Mouse (Mus musculus): ENCODE data around the gene Cfap65. TPM values are rescaled to one million over a fixed set of nuclear protein-coding genes. Genes with fewer than 3 reads are reported as not detected.
A peak's percentile ranks its signal among the peaks of the same experiment; 100 is the strongest.

Gene Cfap65
- polyA plus RNA-seq, 1 experiment from 2014 or later = 0.04 TPM

MicroRNAs within 50 kb of the gene (microRNA counts, 519-probe panel; counts per million panel counts)
- microRNA mmu-miR-375 = 2,367 counts per million, percentile 68 among the panel's probes with 10 or more counts

Small RNA genes lying within 50 kb of the gene (microRNA-seq; reads per million reads assigned to microRNA genes)
- 790 reads per million, percentile 74 among the genes with 10 or more reads in this experiment for gene Mir375

Other genes starting within 250 kb of the Cfap65 start
- 9.1 and 10.5 TPM in 2 replicates for gene Cyp27a1, start 222.0 kb downstream of the Cfap65 start, polyA plus RNA-seq (2016; fragmentation: Nextera tagmentation; extraction: Ambion mirVana)
- gene Prkag3, start 186.4 kb downstream of the Cfap65 start, polyA plus RNA-seq (2016; fragmentation: Nextera tagmentation; extraction: Ambion mirVana) = 0.47 and 0.56 TPM in 2 replicates
- gene Wnt6, start 163.7 kb downstream of the Cfap65 start, polyA plus RNA-seq (2016; fragmentation: Nextera tagmentation; extraction: Ambion mirVana) = 30.1 and 30.8 TPM in 2 replicates
- gene Wnt10a, start 144.1 kb downstream of the Cfap65 start, polyA plus RNA-seq (2016; fragmentation: Nextera tagmentation; extraction: Ambion mirVana) = 3.1 and 3.5 TPM in 2 replicates
- gene Cdk5r2, start 80.7 kb downstream of the Cfap65 start, polyA plus RNA-seq (2016; fragmentation: Nextera tagmentation; extraction: Ambion mirVana) = 0.31 and 0.47 TPM in 2 replicates
- gene Fev, start 50.2 kb downstream of the Cfap65 start, polyA plus RNA-seq (2016; fragmentation: Nextera tagmentation; extraction: Ambion mirVana) = 0.32 and 0.56 TPM in 2 replicates
- 8.4 and 16.1 TPM in 2 replicates for gene Cryba2, start 42.5 kb downstream of the Cfap65 start, polyA plus RNA-seq (2016; fragmentation: Nextera tagmentation; extraction: Ambion mirVana)
- gene Ihh, start 16.1 kb upstream of the Cfap65 start, polyA plus RNA-seq (2016; fragmentation: Nextera tagmentation; extraction: Ambion mirVana) = 0.18 and 0.60 TPM in 2 replicates
- gene Nhej1, start 189.6 kb upstream of the Cfap65 start, polyA plus RNA-seq (2016; fragmentation: Nextera tagmentation; extraction: Ambion mirVana) = 10.9 and 11.3 TPM in 2 replicates
- 0.08 and 0.10 TPM in 2 replicates for gene Slc23a3, start 198.3 kb upstream of the Cfap65 start, polyA plus RNA-seq (2016; fragmentation: Nextera tagmentation; extraction: Ambion mirVana)
- gene Cnppd1, start 207.1 kb upstream of the Cfap65 start, polyA plus RNA-seq (2016; fragmentation: Nextera tagmentation; extraction: Ambion mirVana) = 45.1 and 46.2 TPM in 2 replicates
- gene Retreg2, start 207.2 kb upstream of the Cfap65 start, polyA plus RNA-seq (2016; fragmentation: Nextera tagmentation; extraction: Ambion mirVana) = 43.4 and 46.7 TPM in 2 replicates
- gene Zfand2b, start 233.0 kb upstream of the Cfap65 start, polyA plus RNA-seq (2016; fragmentation: Nextera tagmentation; extraction: Ambion mirVana) = 40.6 and 42.4 TPM in 2 replicates
- gene Abcb6, start 244.8 kb upstream of the Cfap65 start, polyA plus RNA-seq (2016; fragmentation: Nextera tagmentation; extraction: Ambion mirVana) = 30.8 and 35.7 TPM in 2 replicates

Data from embryonic facial prominence, embryonic 12.5 days (tissue).